Mouse (Mus musculus) liver, embryonic 15.5 days (tissue): ENCODE measurements around the gene Rpl41. TPM values are rescaled to one million over a fixed set of nuclear protein-coding genes. Genes with fewer than 3 reads are reported as not detected.
"Not testable (repeated sequence)": the region's sequence is repeated elsewhere in the genome, so short reads cannot be mapped to it uniquely, and the experiment has no call there.

Experiments
- ATAC-seq: fragments of 200-750 bp; cut with Nextera tagmentation; 2 replicates; pipeline ENCODE4 v1.8.0; 2017; ENCODE audit warnings: moderate number of reproducible peaks, mild to moderate bottlenecking, moderate library complexity; ENCODE audit not compliant: insufficient read depth
- H3K27ac ChIP-seq: fragments of 300-500 bp; sonication (generic); replicated peaks from 2 replicates; pipeline ENCODE4 v1.5.1; 2015; ENCODE audit warnings: mild to moderate bottlenecking, inconsistent platforms
- H3K27me3 ChIP-seq: fragments of 300-500 bp; sonication (generic); 2 replicates; pipeline ENCODE4 v1.6.1; 2015; ENCODE audit warnings: mild to moderate bottlenecking, inconsistent platforms
- H3K36me3 ChIP-seq: fragments of 300-500 bp; sonication (generic); replicated peaks from 2 replicates; pipeline ENCODE4 v1.6.1; 2015; ENCODE audit warnings: moderate library complexity, mild to moderate bottlenecking, inconsistent platforms
- H3K4me1 ChIP-seq: fragments of 300-500 bp; sonication (generic); replicated peaks from 2 replicates; pipeline ENCODE4 v1.6.1; 2015; ENCODE audit warnings: inconsistent platforms
- H3K4me2 ChIP-seq: fragments of 300-500 bp; sonication (generic); 2 replicates; pipeline ENCODE4 v1.6.1; 2015; ENCODE audit warnings: moderate library complexity, mild to moderate bottlenecking, inconsistent platforms
- H3K4me3 ChIP-seq: fragments of 300-500 bp; sonication (generic); replicated peaks from 2 replicates; pipeline ENCODE4 v1.5.1; 2015; ENCODE audit warnings: mild to moderate bottlenecking, inconsistent platforms
- H3K9ac ChIP-seq: fragments of 300-500 bp; sonication (generic); 2 replicates; pipeline ENCODE4 v1.6.1; 2015; ENCODE audit warnings: moderate library complexity, mild to moderate bottlenecking, inconsistent platforms
- H3K9me3 ChIP-seq: fragments of 300-500 bp; sonication (generic); replicated peaks from 2 replicates; pipeline ENCODE4 v1.6.1; 2016; ENCODE audit warnings: inconsistent platforms
- WGBS: fragments of 180-500 bp; shearing (Covaris S2); methylation state at CpG from one replicate; pipeline ENCODE4 v1.1.7; 2015; ENCODE audit warnings: mixed read lengths; ENCODE audit not compliant: insufficient replicate concordance; 5-methylcytosine and 5-hydroxymethylcytosine counted together
- polyA plus RNA-seq: library from polyadenylated mRNA; unstranded; fragments of >200 nt; fragmentation: Nextera tagmentation; extraction: Ambion mirVana; gene quantifications from 2 replicates; pipeline ENCODE4 v1.2.1, GENCODE M21; 2015

Gene Rpl41
- polyA plus RNA-seq, 1 experiment from 2014 or later = 2,155 TPM

GRCm38 (mm10) chr10:128508260-128508659, 40.8 kb downstream of the Rpl41 start:
- Histone ChIP-seq H3K27me3 (no peaks in the 10 kb centered on the region), H3K9me3 (no peaks in the 10 kb centered on the region), H3K4me2 (no peak overlapping the region), H3K27ac (no peak overlapping the region), H3K4me1 (peaks cover 48% of the 10 kb centered on the region), H3K4me3 (no peak overlapping the region), H3K36me3 (peaks cover 36% of the 10 kb centered on the region), H3K9ac (no peak overlapping the region)
- WGBS = 79% methylated on average over 9 of the region's 9 CpGs
- no peak for ATAC-seq

- Histone ChIP-seq H3K27me3 (no peaks in the 10 kb centered on the region), H3K4me1 (peaks cover 54% of the 10 kb centered on the region), H3K27ac (no peak overlapping the region), H3K4me2 (no peak overlapping the region), H3K9ac (no peak overlapping the region), H3K9me3 (no peaks in the 10 kb centered on the region), H3K36me3 (peaks cover 16% of the 10 kb centered on the region), H3K4me3 (no peak overlapping the region)
- ATAC-seq = no peak
- 90% methylated on average over 14 of the region's 14 CpGs for WGBS
Measured at GRCm38 (mm10) chr10:128505974-128506373, 43.1 kb downstream of the Rpl41 start.

DNA sequence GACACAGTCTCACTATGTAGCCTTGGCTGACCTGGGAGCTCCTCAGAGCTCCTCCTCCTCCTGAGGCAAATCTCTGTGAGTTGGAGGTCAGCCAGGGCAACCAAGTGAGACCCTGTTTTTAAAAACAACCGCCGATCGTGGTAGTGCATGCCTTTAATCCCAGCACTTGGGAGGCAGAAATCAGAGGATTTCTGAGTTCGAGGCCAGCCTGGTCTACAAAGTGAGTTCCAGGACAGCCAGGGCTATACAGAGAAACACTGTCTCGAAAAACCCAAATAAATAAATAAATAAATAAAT, 43.8 kb downstream of the Rpl41 start:
- H3K27ac ChIP-seq = peak overlapping the region; percentile 64; the same call in 1 of the 2 replicates

DNA sequence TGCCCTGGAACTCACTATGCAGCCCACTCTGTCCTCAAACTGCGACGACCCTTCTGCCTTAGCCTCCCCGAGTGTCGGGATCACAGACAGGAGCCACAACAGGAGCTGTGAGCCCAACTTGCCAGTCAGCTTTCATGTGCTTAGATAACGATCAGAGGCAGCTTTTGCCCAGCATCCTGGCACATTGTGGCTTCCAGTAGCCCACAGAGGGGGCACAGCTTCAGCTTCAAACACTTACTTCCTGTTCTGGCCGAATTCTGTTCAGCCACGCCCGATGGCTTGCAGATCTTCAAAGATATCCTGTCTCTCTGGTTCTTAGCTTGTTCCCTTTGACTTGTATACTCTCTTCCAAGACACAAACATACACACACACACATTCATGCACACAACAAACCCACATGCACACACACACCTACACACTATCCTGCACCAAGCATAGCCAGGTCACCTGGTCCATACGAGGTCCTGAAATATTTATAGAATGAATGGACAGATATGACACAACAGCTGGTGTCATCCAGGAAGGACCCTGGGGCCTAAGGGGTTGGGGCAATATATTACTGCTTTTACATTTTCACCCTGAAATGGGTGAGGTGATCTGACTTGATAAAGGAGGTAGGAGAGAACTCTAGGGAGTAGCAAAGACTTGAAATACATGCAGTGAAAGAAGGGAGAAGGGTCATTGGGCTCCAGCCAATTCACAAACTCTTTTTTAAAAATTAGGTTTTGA, 44.3 kb downstream of the Rpl41 start:
- peak overlapping the region; percentile 64 for H3K27ac ChIP-seq
- 0 out of 2 replicates have a peak overlapping the region, but pooled peaks have one; percentile 1 for H3K9ac ChIP-seq
- H3K9me3 ChIP-seq = no peaks in the 10 kb centered on the region
- H3K36me3 ChIP-seq = peaks cover 6% of the 10 kb centered on the region; the same call in 1 of the 2 replicates
- no peak overlapping the region for H3K4me3 ChIP-seq
- H3K27me3 ChIP-seq = no peaks in the 10 kb centered on the region
- WGBS = 11% methylated on average over 9 of the region's 9 CpGs
- H3K4me2 ChIP-seq = peak overlapping the region; percentile 43
- peaks cover 50% of the 10 kb centered on the region for H3K4me1 ChIP-seq
- peak; percentile 20; the same call in 1 of the 2 replicates for ATAC-seq

More for the DNA sequence above, 43.8 kb downstream of the Rpl41 start:
- H3K27me3 ChIP-seq, H3K9me3 ChIP-seq, H3K4me3 ChIP-seq, ATAC-seq: not testable (repeated sequence)
- H3K36me3 ChIP-seq = peaks cover 11% of the 10 kb centered on the region
- H3K4me1 ChIP-seq = peaks cover 52% of the 10 kb centered on the region
- H3K9ac ChIP-seq = 0 out of 2 replicates have a peak overlapping the region, but pooled peaks have one; percentile 1
- 70% methylated on average over 5 of the region's 5 CpGs for WGBS
- peak overlapping the region; percentile 43; the same call in 1 of the 2 replicates for H3K4me2 ChIP-seq

- WGBS = 38% methylated on average over 3 of the region's 3 CpGs
- peak overlapping the region; percentile 43; the same call in 1 of the 2 replicates for H3K4me2 ChIP-seq
- peaks cover 56% of the 10 kb centered on the region for H3K4me1 ChIP-seq
- H3K27ac ChIP-seq = peak overlapping the region; percentile 64
- H3K9me3 ChIP-seq = no peaks in the 10 kb centered on the region
- no peak for ATAC-seq
- no peak overlapping the region for H3K4me3 ChIP-seq
- no peaks in the 10 kb centered on the region for H3K27me3 ChIP-seq
- H3K36me3 ChIP-seq = 0 out of 2 replicates have a peak, but pooled peaks cover under 1% of the 10 kb centered on the region
- no peak overlapping the region for H3K9ac ChIP-seq
Measured at GRCm38 (mm10) chr10:128504012-128504411, 45.1 kb downstream of the Rpl41 start.

DNA sequence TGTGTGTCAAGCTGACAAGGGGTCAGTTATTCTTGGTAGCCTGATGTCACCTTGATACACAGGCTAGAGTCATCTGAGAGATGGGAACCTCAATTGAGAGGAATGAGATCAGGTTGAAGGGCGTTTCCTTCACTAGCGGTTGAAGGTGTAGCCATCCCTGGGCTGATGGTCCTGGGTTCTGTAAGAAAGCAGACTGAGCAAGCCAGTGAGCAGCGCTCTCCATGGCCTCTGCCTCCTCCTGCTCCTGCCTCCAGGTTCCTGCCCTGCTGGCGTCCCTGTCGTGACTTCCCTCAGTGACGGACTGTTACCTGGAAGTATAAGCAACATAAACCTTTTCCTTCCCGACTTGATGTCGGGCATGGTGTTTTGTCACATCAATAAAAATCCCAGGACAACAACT, 45.6 kb downstream of the Rpl41 start:
- no peak overlapping the region for H3K9ac ChIP-seq
- no peaks in the 10 kb centered on the region for H3K27me3 ChIP-seq
- no peaks in the 10 kb centered on the region for H3K9me3 ChIP-seq
- no peak overlapping the region for H3K4me2 ChIP-seq
- WGBS = 72% methylated on average over 8 of the region's 8 CpGs
- H3K4me1 ChIP-seq = peaks cover 56% of the 10 kb centered on the region
- peak overlapping the region; percentile 64 for H3K27ac ChIP-seq
- no peak for ATAC-seq
- H3K4me3 ChIP-seq = no peak overlapping the region
- H3K36me3 ChIP-seq = no peaks in the 10 kb centered on the region

DNA sequence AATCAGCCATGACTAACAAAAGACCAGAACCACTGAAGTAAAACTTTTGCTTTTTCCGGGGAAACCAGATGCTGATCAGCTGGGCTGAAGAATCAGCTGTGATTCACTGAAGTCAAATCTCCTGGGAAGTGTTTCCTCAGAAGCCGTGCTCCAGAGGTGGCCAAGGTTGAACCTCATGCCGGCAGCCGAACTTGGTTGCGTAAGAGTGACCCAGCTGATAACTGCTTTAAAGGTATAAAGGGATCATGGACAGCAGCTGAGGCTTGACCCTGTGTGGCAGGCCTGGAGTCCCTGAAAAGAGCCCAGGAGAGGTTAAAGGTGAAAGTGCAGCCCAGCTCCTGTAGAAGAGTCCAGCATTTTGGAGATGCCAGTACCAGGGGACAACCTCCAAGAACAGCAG, 46.8 kb downstream of the Rpl41 start:
- ATAC-seq = no peak
- 56% methylated on average over 5 of the region's 5 CpGs for WGBS
- Histone ChIP-seq H3K36me3 (no peaks in the 10 kb centered on the region), H3K4me3 (no peak overlapping the region), H3K9ac (no peak overlapping the region), H3K4me1 (peaks cover 68% of the 10 kb centered on the region), H3K27ac (peak overlapping the region; percentile 71), H3K4me2 (no peak overlapping the region), H3K27me3 (no peaks in the 10 kb centered on the region), H3K9me3 (no peaks in the 10 kb centered on the region)

GRCm38 (mm10) chr10:128499116-128499671, 49.9 kb downstream of the Rpl41 start:
- under 1% methylated on average over 21 of the region's 21 CpGs for WGBS
- Histone ChIP-seq H3K27ac (peak overlapping the region; percentile 90), H3K27me3 (no peaks in the 10 kb centered on the region)

DNA sequence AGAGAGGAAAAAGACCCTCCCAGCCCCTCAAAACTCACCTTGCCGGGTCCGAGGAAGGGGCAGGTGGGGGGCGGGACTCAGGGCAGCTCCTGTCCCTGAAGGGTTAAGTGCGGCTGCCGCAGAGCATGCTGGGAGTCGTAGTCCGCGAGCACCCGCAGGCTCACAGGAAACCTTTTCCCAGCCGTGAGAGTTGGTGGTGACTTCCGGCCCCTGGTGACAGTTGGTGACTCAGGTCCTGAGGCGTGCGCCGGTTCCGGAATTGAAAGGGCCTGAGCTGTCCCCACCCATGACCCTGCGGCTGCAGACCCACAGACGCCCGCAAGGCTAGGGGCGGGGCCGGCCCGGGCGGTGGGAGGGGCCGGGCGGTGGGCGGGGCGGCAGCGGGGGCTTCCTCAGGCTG, 50.5 kb downstream of the Rpl41 start, which contains the start of gene Myl6b:
TSS of gene Myl6b (minus strand) at position 96 of the 400 bp plus-strand sequence.
- Histone ChIP-seq H3K27me3 (no peaks in the 10 kb centered on the region), H3K9ac (peak within 1 kb of the TSS; percentile 59), H3K27ac (peak within 1 kb of the TSS; percentile 90), H3K36me3 (no peaks in the 10 kb centered on the region), H3K4me2 (peak within 1 kb of the TSS; percentile 92), H3K4me1 (peaks cover 79% of the 10 kb centered on the region), H3K9me3 (no peaks in the 10 kb centered on the region), H3K4me3 (peak within 1 kb of the TSS; percentile 69)
- peak; percentile 86 for ATAC-seq
- WGBS = under 1% methylated on average over 27 of the region's 27 CpGs

More at GRCm38 (mm10) chr10:128499116-128499671, 49.9 kb downstream of the Rpl41 start:
- ATAC-seq = peak; percentile 35
- Histone ChIP-seq H3K4me2 (peak overlapping the region; percentile 92), H3K4me3 (peak overlapping the region; percentile 69), H3K9me3 (no peaks in the 10 kb centered on the region), H3K36me3 (no peaks in the 10 kb centered on the region), H3K4me1 (peaks cover 84% of the 10 kb centered on the region), H3K9ac (peak overlapping the region; percentile 59)
